ENCODE assay signal across 22 mouse cellular contexts in genomic region chr1:40357921-40358320, GRCm38 (mm10). TPM values are rescaled to one million over a fixed set of nuclear protein-coding genes. Genes with fewer than 3 reads are reported as not detected.
A peak's percentile ranks its signal among the peaks of the same experiment; 100 is the strongest.
DNase-seq lines count a peak whose midpoint lies in the region; ATAC-seq and TF ChIP-seq lines count a peak whose summit lies in the region.
"Had no signal": no experiment of that assay in that cellular context is flagged by ENCODE, and none has a peak within 500 bp of the region (broad histone marks: within the 10 kb centered on the region; RNA-seq: fewer than 3 reads in every experiment).

No protein-coding gene starts in this region.

- H3K9ac ChIP-seq in lung, embryonic 15.5 days, result no peak overlapping the region
- H3K9ac ChIP-seq in embryonic facial prominence, embryonic 15.5 days, result no peak overlapping the region
- H3K9ac ChIP-seq: embryonic facial prominence, embryonic 13.5 days; forebrain, postnatal 0 days; heart, embryonic 13.5 days; limb, embryonic 13.5 days; liver, embryonic 13.5 days; midbrain, embryonic 12.5 days had no signal

- H3K27ac ChIP-seq in heart, embryonic 10.5 days, result no peak overlapping the region
- H3K27ac ChIP-seq in lung, embryonic 15.5 days, result peak overlapping the region; percentile 72
- H3K27ac ChIP-seq in embryonic facial prominence, embryonic 15.5 days (replicated peaks), result peak overlapping the region; percentile 51; the same call in 1 of the 2 replicates
- H3K27ac ChIP-seq in left cerebral cortex, adult 2 months, result no peak overlapping the region
- H3K27ac ChIP-seq: heart, embryonic 13.5 days; limb, embryonic 13.5 days; liver, embryonic 13.5 days; midbrain, embryonic 12.5 days had no signal

- DNase-seq in heart, adult 11 months, result peak; percentile 85
- no peak for DNase-seq in heart, embryonic 10.5 days (ENCODE audit: low spot score)
- no peak for DNase-seq in lung, postnatal 36 days
- DNase-seq in Muller cell, postnatal 12 days (ENCODE audit: inconsistent ontology term), result peak; percentile 14
- DNase-seq in cerebellum, postnatal 10 days, result no peak
- no peak for DNase-seq in left cerebral cortex, adult 2 months (ENCODE audit: extremely low spot score in 1 of 2, low spot score in 2 of 2)
- DNase-seq: adrenal gland, adult 8-10 months; cerebellum, adult 8-10 months; forebrain, postnatal 0 days; heart, postnatal 36 days; kidney, postnatal 25 days; liver, embryonic 13.5 days; right cerebral cortex, adult 18-20 months; thymus, postnatal 36 days had no signal

- H3K4me1 ChIP-seq in heart, embryonic 10.5 days, result peaks cover 30% of the 10 kb centered on the region
- H3K4me1 ChIP-seq in lung, embryonic 15.5 days, result peaks cover 33% of the 10 kb centered on the region
- H3K4me1 ChIP-seq in embryonic facial prominence, embryonic 15.5 days, result peaks cover 27% of the 10 kb centered on the region
- H3K4me1 ChIP-seq: midbrain, embryonic 12.5 days had no signal

- H3K36me3 ChIP-seq in heart, embryonic 10.5 days, result no peaks in the 10 kb centered on the region
- no peaks in the 10 kb centered on the region for H3K36me3 ChIP-seq in lung, embryonic 15.5 days
- H3K36me3 ChIP-seq in embryonic facial prominence, embryonic 15.5 days, result no peaks in the 10 kb centered on the region
- H3K36me3 ChIP-seq: embryonic facial prominence, embryonic 13.5 days; forebrain, embryonic 10.5 days; heart, embryonic 13.5 days; limb, embryonic 13.5 days; liver, embryonic 13.5 days; midbrain, embryonic 12.5 days had no signal

- H3K9me3 ChIP-seq in heart, embryonic 10.5 days, result no peaks in the 10 kb centered on the region
- no peaks in the 10 kb centered on the region for H3K9me3 ChIP-seq in lung, embryonic 15.5 days
- no peaks in the 10 kb centered on the region for H3K9me3 ChIP-seq in embryonic facial prominence, embryonic 15.5 days (replicated peaks)
- H3K9me3 ChIP-seq: embryonic facial prominence, embryonic 13.5 days; forebrain, embryonic 10.5 days; heart, embryonic 13.5 days; limb, embryonic 13.5 days; liver, embryonic 13.5 days; midbrain, embryonic 12.5 days had no signal

- no peak for TF ChIP-seq CTCF in left cerebral cortex, adult 2 months (IDR thresholded peaks at IDR 0.05)

- intact Hi-C loops in left cerebral cortex, adult 2 months (cut with DNase I), result loop anchor here (2.0 to 5.0 kb wide), 2 partner anchors 121 to 226 kb away; no protein-coding TSS in a partner anchor

- H3K4me3 ChIP-seq in heart, embryonic 10.5 days, result no peak overlapping the region
- H3K4me3 ChIP-seq in lung, embryonic 15.5 days, result no peak overlapping the region
- H3K4me3 ChIP-seq in embryonic facial prominence, embryonic 15.5 days (replicated peaks), result no peak overlapping the region
- no peak overlapping the region for H3K4me3 ChIP-seq in left cerebral cortex, adult 2 months
- H3K4me3 ChIP-seq: embryonic facial prominence, embryonic 13.5 days; forebrain, embryonic 10.5 days; heart, embryonic 13.5 days; limb, embryonic 13.5 days; liver, embryonic 13.5 days; midbrain, embryonic 12.5 days had no signal

- H3K27me3 ChIP-seq in heart, embryonic 10.5 days (ENCODE audit: insufficient read depth, poor library complexity, severe bottlenecking), result no peaks in the 10 kb centered on the region
- no peaks in the 10 kb centered on the region for H3K27me3 ChIP-seq in lung, embryonic 15.5 days
- H3K27me3 ChIP-seq in embryonic facial prominence, embryonic 15.5 days, result no peaks in the 10 kb centered on the region
- H3K27me3 ChIP-seq: embryonic facial prominence, embryonic 13.5 days; heart, embryonic 13.5 days; liver, embryonic 13.5 days; midbrain, embryonic 12.5 days had no signal

- ATAC-seq in lung, embryonic 15.5 days (ENCODE audit: borderline replicate concordance, extremely low read depth, low FRiP score, low TSS enrichment), result peak; percentile 40; the same call in 1 of the 2 replicates
- no peak for ATAC-seq in embryonic facial prominence, embryonic 15.5 days (ENCODE audit: insufficient number of reproducible peaks, low FRiP score, low TSS enrichment, low read depth)
- ATAC-seq: forebrain, postnatal 0 days; hindbrain, embryonic 16.5 days had no signal

- WGBS in heart, embryonic 10.5 days, result 61% methylated on average over 2 of the region's 2 CpGs
- 34% methylated on average over 2 of the region's 2 CpGs for WGBS in lung, embryonic 15.5 days
- WGBS in embryonic facial prominence, embryonic 15.5 days, result 34% methylated on average over 2 of the region's 2 CpGs

- no peak overlapping the region for H3K4me2 ChIP-seq in lung, embryonic 15.5 days
- H3K4me2 ChIP-seq in embryonic facial prominence, embryonic 15.5 days (replicated peaks), result no peak overlapping the region
- H3K4me2 ChIP-seq: embryonic facial prominence, embryonic 13.5 days; heart, embryonic 13.5 days; limb, embryonic 13.5 days; liver, embryonic 13.5 days; midbrain, embryonic 12.5 days had no signal

RNA-seq across cellular contexts. Expression of gene Il1rl2, which starts 33.5 kb away (rescaled TPM):
- polyA plus RNA-seq in heart, embryonic 10.5 days (2016; fragmentation: Nextera tagmentation; extraction: Ambion mirVana), result 1.8 and 2.3 TPM in 2 replicates
- 11.1 and 13.0 TPM in 2 replicates for polyA plus RNA-seq in lung, embryonic 15.5 days (2015; fragmentation: Nextera tagmentation; extraction: Ambion mirVana)
- 14.1 and 15.5 TPM in 2 replicates for polyA plus RNA-seq in embryonic facial prominence, embryonic 15.5 days (2015; fragmentation: Nextera tagmentation; extraction: Ambion mirVana)
- total RNA-seq in left cerebral cortex, adult 2 months (2021), result 1 to 10 TPM in 1 of 2 experiments, under 1 TPM in 1; 0.68 to 1.3 TPM

Comparison
In these comparisons a context has a peak if more than half of its experiments do, and no peak if none do; other contexts are left out.
1. DNase-seq: peak in heart, adult 11 months (single experiment) and Muller cell, postnatal 12 days (single experiment); none in heart, embryonic 10.5 days (single experiment), lung, postnatal 36 days (single experiment), cerebellum, postnatal 10 days (0 of 2) and left cerebral cortex, adult 2 months (0 of 2).
2. H3K27ac ChIP-seq: peak in lung, embryonic 15.5 days (single experiment) and embryonic facial prominence, embryonic 15.5 days (single experiment); none in heart, embryonic 10.5 days (single experiment) and left cerebral cortex, adult 2 months (single experiment).